Mouse (Mus musculus): ENCODE data around the gene Mas1. TPM values are rescaled to one million over a fixed set of nuclear protein-coding genes. Genes with fewer than 3 reads are reported as not detected.

Gene Mas1
- total RNA-seq, 2 experiments from 2014 or later: 36.8 to 42.2 TPM

DNA sequence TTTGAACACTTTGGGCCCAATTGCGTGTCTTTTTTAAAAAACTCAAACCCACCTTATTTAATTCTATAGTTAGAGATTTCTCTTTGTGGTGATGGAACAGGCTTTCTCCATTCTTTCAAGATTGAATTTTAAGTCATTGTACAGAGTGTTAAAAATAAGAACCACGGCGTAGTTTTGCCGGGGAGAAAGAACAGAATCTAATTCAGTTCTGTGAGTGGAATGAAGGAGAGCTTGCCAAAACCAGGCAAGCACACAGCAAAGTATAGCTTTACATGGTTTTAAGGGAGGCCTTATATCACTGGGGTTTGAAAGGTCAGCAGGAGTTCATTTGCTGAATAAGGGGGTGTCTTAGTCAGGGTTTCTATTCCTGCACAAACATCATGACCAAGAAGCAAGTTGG, 23.4 kb downstream of the Mas1 start:
- Histone ChIP-seq H3K4me3 (no peak overlapping the region), H3K27ac (no peak overlapping the region; the same call in 1 of the 2 replicates)
- DNase-seq (ENCODE audit: extremely low spot score in 1 of 2, low spot score in 2 of 2): peak in 1 of 2 experiments; percentile 13
- no peak for TF ChIP-seq CTCF (IDR thresholded peaks at IDR 0.05)
- intact Hi-C loops (cut with DNase I): no loop called here

GRCm38 (mm10) chr17:12843826-12844225, 24.1 kb downstream of the Mas1 start:
- no peak overlapping the region for H3K4me3 ChIP-seq
- TF ChIP-seq CTCF (IDR thresholded peaks at IDR 0.05): no peak
- DNase-seq (ENCODE audit: extremely low spot score in 1 of 2, low spot score in 2 of 2): no peak
- intact Hi-C loops (cut with DNase I): no loop called here
- no peak overlapping the region for H3K27ac ChIP-seq

DNA sequence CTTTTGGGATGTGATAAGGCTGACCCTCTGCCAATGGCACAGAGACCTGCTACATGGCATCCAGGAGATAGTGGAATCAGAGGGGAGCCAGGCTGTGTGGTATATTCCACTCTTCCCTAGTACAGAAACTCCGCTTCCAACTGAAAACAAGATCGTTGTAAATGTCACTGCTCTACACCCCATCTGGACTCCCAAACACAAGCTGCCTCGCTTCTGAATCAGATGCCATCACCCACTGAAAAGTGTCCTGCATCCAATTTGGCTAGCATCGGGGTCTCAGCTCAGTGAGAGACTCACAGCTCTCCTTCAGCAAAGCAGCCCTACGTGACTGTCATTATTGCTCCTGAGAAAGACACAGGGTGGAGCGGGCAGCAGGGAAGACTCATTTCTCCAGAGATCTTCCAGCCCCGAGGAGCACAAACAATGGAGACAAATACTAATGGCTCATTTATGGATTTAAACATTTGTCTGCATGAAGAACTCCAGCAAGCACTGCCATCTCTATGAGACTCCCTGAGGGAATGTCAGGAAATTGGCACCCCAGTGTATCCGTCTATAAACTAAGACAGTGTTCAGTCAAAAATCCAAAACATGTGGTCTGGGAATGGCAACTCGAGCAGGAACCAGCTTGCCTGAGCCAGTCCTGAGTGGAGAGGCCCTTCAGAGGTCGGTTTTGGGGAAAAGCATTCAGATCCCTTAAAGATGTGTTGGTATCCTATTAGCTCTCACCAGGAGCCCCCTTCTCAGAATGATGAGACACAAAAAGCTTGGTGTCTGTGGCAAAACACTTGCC, 28.3 kb downstream of the Mas1 start:
- intact Hi-C loops (cut with DNase I): no loop called here
- Histone ChIP-seq H3K27ac (peak overlapping the region; percentile 42; the same call in 1 of the 2 replicates), H3K4me3 (no peak overlapping the region)
- peak; percentile 26 to 48 for DNase-seq (ENCODE audit: extremely low spot score in 1 of 2, low spot score in 2 of 2)
- TF ChIP-seq CTCF (IDR thresholded peaks at IDR 0.05): no peak

- DNase-seq (ENCODE audit: extremely low spot score in 1 of 2, low spot score in 2 of 2): peak in 1 of 2 experiments; percentile 6
- Histone ChIP-seq H3K27ac (no peak overlapping the region), H3K4me3 (no peak overlapping the region)
- intact Hi-C loops (cut with DNase I): no loop called here
- no peak for TF ChIP-seq CTCF (IDR thresholded peaks at IDR 0.05)
These were observed 32.2 kb downstream of the Mas1 start for GRCm38 (mm10) chr17:12835738-12836137.

GRCm38 (mm10) chr17:12834826-12835225, 33.1 kb downstream of the Mas1 start:
- Histone ChIP-seq H3K4me3 (no peak overlapping the region), H3K27ac (no peak overlapping the region)
- TF ChIP-seq CTCF (IDR thresholded peaks at IDR 0.05): no peak
- intact Hi-C loops (cut with DNase I): no loop called here
- peak in 1 of 2 experiments; percentile 2 for DNase-seq (ENCODE audit: extremely low spot score in 1 of 2, low spot score in 2 of 2)

DNA sequence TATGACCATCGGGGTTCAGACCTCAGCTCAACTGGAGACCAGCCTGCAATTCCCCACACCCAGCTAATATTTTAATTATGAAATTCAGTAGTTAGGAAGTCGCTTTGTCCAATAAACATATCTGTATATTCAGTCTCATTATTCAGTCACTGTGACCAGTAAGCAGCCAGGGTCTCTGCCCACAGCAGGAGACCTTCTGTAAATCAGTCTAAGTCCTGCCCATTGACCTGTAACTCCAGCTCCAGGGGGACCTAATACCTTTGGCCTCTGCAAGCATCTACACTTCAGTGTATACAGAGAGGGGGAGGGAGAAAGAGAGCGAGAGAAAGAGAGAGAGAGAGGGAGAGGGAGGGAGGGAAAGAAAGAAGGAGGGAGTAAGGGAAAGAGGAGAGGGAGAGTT, 33.6 kb downstream of the Mas1 start:
- intact Hi-C loops (cut with DNase I): no loop called here
- Histone ChIP-seq H3K4me3 (no peak overlapping the region), H3K27ac (no peak overlapping the region)
- DNase-seq (ENCODE audit: extremely low spot score in 1 of 2, low spot score in 2 of 2): peak in 1 of 2 experiments; percentile 2
- TF ChIP-seq CTCF (IDR thresholded peaks at IDR 0.05): no peak

DNA sequence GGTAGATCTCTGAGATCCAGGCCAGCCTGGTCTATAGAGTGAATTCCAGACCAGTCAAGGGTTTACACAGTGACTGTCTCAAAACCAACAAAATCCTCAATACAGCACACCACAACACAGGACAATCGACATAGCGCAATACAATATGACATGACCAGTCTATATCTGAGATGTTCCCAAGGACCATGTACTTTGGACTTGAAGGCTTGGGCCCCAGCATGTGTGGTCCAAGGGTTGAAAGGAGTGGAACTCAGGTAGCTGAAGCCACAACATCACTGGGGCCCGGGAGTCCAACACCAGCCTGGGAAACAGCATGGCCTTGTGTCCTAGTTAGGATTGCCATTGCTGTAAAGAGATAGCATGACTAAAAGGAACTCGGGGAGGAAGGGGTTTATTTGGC, 35.3 kb downstream of the Mas1 start:
- Histone ChIP-seq H3K4me3 (no peak overlapping the region), H3K27ac (no peak overlapping the region)
- DNase-seq (ENCODE audit: extremely low spot score in 1 of 2, low spot score in 2 of 2): no peak
- TF ChIP-seq CTCF (IDR thresholded peaks at IDR 0.05): no peak
- intact Hi-C loops (cut with DNase I): no loop called here

GRCm38 (mm10) chr17:12832231-12832630, 35.7 kb downstream of the Mas1 start:
- no peak for TF ChIP-seq CTCF (IDR thresholded peaks at IDR 0.05)
- H3K27ac ChIP-seq: no peak overlapping the region

DNA sequence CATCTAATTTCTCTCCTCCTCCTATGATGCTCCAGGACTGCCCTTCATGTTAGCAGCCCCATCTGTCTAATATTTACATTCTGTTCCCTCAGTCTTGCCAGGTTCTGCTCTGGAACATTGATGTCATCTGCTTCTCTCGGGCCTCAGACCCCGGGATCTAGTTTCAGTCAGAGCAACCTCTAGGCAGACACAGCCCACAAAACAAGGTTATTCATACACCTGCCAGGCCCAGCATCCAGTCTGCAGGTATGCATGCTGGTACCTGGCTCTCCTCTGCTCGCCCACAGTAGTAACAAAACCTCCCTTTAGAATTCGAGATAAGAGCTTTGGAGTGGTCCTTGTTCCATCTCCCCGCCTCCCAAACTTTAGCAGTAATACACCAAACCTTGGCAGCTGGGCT, 37.6 kb downstream of the Mas1 start:
- Histone ChIP-seq H3K27ac (no peak overlapping the region), H3K4me3 (no peak overlapping the region)
- no peak for TF ChIP-seq CTCF (IDR thresholded peaks at IDR 0.05)
- peak in 1 of 2 experiments; percentile 7 for DNase-seq (ENCODE audit: extremely low spot score in 1 of 2, low spot score in 2 of 2)
- intact Hi-C loops (cut with DNase I): no loop called here

More at GRCm38 (mm10) chr17:12832231-12832630, 35.7 kb downstream of the Mas1 start:
- intact Hi-C loops (cut with DNase I): no loop called here
- H3K4me3 ChIP-seq: no peak overlapping the region
- peak in 1 of 2 experiments; percentile 9 for DNase-seq (ENCODE audit: extremely low spot score in 1 of 2, low spot score in 2 of 2)

- intact Hi-C loops (cut with DNase I): no loop called here
- DNase-seq (ENCODE audit: extremely low spot score in 1 of 2, low spot score in 2 of 2): no peak
- TF ChIP-seq CTCF (IDR thresholded peaks at IDR 0.05): no peak
- H3K27ac ChIP-seq: no peak overlapping the region
- H3K4me3 ChIP-seq: no peak overlapping the region
These were observed 52.1 kb downstream of the Mas1 start for GRCm38 (mm10) chr17:12815885-12816284.

- no peak overlapping the region for H3K4me3 ChIP-seq
- DNase-seq (ENCODE audit: extremely low spot score in 1 of 2, low spot score in 2 of 2): no peak
- no peak overlapping the region for H3K27ac ChIP-seq
- TF ChIP-seq CTCF (IDR thresholded peaks at IDR 0.05): no peak
- intact Hi-C loops (cut with DNase I): no loop called here
These were observed 53.4 kb downstream of the Mas1 start for GRCm38 (mm10) chr17:12814502-12814901.

- TF ChIP-seq CTCF (IDR thresholded peaks at IDR 0.05): no peak
- no peak overlapping the region for H3K4me3 ChIP-seq
- DNase-seq (ENCODE audit: extremely low spot score in 1 of 2, low spot score in 2 of 2): no peak
- no peak overlapping the region for H3K27ac ChIP-seq
- intact Hi-C loops (cut with DNase I): loop anchor here (1.0 to 2.0 kb wide), 3 partner anchors 98 to 394 kb away; no protein-coding TSS in a partner anchor
These were observed 57.0 kb downstream of the Mas1 start for GRCm38 (mm10) chr17:12810973-12811303.

All from left cerebral cortex, adult 2 months (tissue).